Mouse (Mus musculus): ENCODE data around the gene Nsd2.

DNA sequence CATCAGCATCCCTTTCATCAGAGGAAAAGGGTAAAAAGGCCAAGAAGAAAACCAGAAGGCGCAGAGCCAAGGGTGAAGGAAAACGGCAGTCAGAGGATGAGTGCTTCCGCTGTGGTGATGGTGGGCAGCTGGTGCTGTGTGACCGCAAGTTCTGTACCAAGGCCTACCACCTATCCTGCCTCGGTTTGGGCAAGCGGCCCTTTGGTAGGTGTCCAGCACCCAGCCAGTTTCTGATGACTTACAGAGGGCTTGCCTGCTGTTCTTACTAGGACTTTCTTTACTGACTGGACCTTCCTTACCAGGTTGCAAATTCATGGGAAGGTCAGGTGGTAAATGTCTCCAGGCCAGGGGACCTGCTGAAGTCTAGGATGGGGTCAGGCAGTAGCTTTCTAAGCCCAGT lies 72.9 kb downstream of the Nsd2 start:
- TF ChIP-seq ZNF384 (IDR thresholded peaks at IDR 0.05; ENCODE audit: low read depth, low read length): no peak
- no peak for TF ChIP-seq MAFK (IDR thresholded peaks at IDR 0.05; ENCODE audit: insufficient read depth, low read depth, low read length)

Measured in ES-E14 (cell line).